28 mouse cellular contexts compared by ENCODE assay signal in genomic region chr13:6586009-6586408, GRCm38 (mm10). TPM values are rescaled to one million over a fixed set of nuclear protein-coding genes. Genes with fewer than 3 reads are reported as not detected.
DNase-seq lines count a peak whose midpoint lies in the region; ATAC-seq and TF ChIP-seq lines count a peak whose summit lies in the region.
"Had no signal": no experiment of that assay in that cellular context is flagged by ENCODE, and none has a peak within 500 bp of the region (broad histone marks: within the 10 kb centered on the region; RNA-seq: fewer than 3 reads in every experiment).

No protein-coding gene starts in this region.

- H3K36me3 ChIP-seq in forebrain, postnatal 0 days (ENCODE audit: insufficient read depth): peaks cover 32% of the 10 kb centered on the region
- H3K36me3 ChIP-seq in forebrain, embryonic 13.5 days (ENCODE audit: poor library complexity, severe bottlenecking): peaks cover 14% of the 10 kb centered on the region
- H3K36me3 ChIP-seq in kidney, postnatal 0 days (ENCODE audit: insufficient read depth, low read length): 0 out of 2 replicates have a peak, but pooled peaks cover 8% of the 10 kb centered on the region
- H3K36me3 ChIP-seq in E14TG2a.4 (ENCODE audit: insufficient read depth, low read length): peaks cover 100% of the 10 kb centered on the region

- no peak overlapping the region for H3K4me3 ChIP-seq in forebrain, postnatal 0 days (ENCODE audit: low read depth, low read length)
- no peak overlapping the region for H3K4me3 ChIP-seq in forebrain, embryonic 13.5 days
- H3K4me3 ChIP-seq in kidney, postnatal 0 days (replicated peaks; ENCODE audit: low read depth, low read length): no peak overlapping the region
- H3K4me3 ChIP-seq in E14TG2a.4 (replicated peaks; ENCODE audit: low read length): no peak overlapping the region
- H3K4me3 ChIP-seq: embryonic facial prominence, embryonic 12.5 days; forebrain, embryonic 10.5 days; liver, embryonic 15.5 days; lung, embryonic 15.5 days; midbrain, embryonic 10.5 days; midbrain, embryonic 15.5 days had no signal

- WGBS in forebrain, postnatal 0 days: 82% methylated on average over 9 of the region's 9 CpGs
- 79% methylated on average over 9 of the region's 9 CpGs for WGBS in forebrain, embryonic 13.5 days
- 56% methylated on average over 9 of the region's 9 CpGs for WGBS in kidney, postnatal 0 days

- no peak overlapping the region for H3K9ac ChIP-seq in forebrain, postnatal 0 days
- H3K9ac ChIP-seq in forebrain, embryonic 13.5 days: no peak overlapping the region
- no peak overlapping the region for H3K9ac ChIP-seq in kidney, postnatal 0 days (ENCODE audit: low read depth, low read length)
- H3K9ac ChIP-seq: embryonic facial prominence, embryonic 12.5 days; hindbrain, embryonic 14.5 days; liver, embryonic 15.5 days; lung, embryonic 15.5 days; midbrain, embryonic 15.5 days had no signal

- 0 out of 2 replicates have a peak, but pooled peaks have one; percentile 2 for TF ChIP-seq CTCF in forebrain, postnatal 0 days (IDR thresholded peaks at IDR 0.05; ENCODE audit: low read depth)
- TF ChIP-seq CTCF in kidney, postnatal 0 days (IDR thresholded peaks at IDR 0.05; ENCODE audit: low read depth): peak; percentile 28; the same call in 1 of the 2 replicates
- peak; percentile 19; the same call in 1 of the 2 replicates for TF ChIP-seq CTCF in E14TG2a.4 (conservative IDR thresholded peaks at IDR 0.05; ENCODE audit: low read length)

- no peak overlapping the region for H3K27ac ChIP-seq in forebrain, postnatal 0 days (ENCODE audit: low read depth, low read length)
- H3K27ac ChIP-seq in forebrain, embryonic 13.5 days: no peak overlapping the region
- H3K27ac ChIP-seq in kidney, postnatal 0 days: no peak overlapping the region
- H3K27ac ChIP-seq: embryonic facial prominence, embryonic 12.5 days; forebrain, embryonic 10.5 days; hindbrain, embryonic 14.5 days; liver, embryonic 15.5 days; lung, embryonic 15.5 days; midbrain, embryonic 10.5 days; midbrain, embryonic 15.5 days had no signal

- no peak overlapping the region for H3K4me2 ChIP-seq in forebrain, postnatal 0 days (ENCODE audit: low read depth)
- H3K4me2 ChIP-seq in forebrain, embryonic 13.5 days: no peak overlapping the region
- no peak overlapping the region for H3K4me2 ChIP-seq in kidney, postnatal 0 days (ENCODE audit: low read length)
- H3K4me2 ChIP-seq: embryonic facial prominence, embryonic 12.5 days; heart, embryonic 11.5 days; hindbrain, embryonic 14.5 days; liver, embryonic 15.5 days; lung, embryonic 15.5 days; midbrain, embryonic 15.5 days had no signal

- no peaks in the 10 kb centered on the region for H3K9me3 ChIP-seq in forebrain, postnatal 0 days (ENCODE audit: low read length)
- H3K9me3 ChIP-seq in forebrain, embryonic 13.5 days (replicated peaks): no peaks in the 10 kb centered on the region
- no peaks in the 10 kb centered on the region for H3K9me3 ChIP-seq in kidney, postnatal 0 days (replicated peaks; ENCODE audit: low read length)
- no peaks in the 10 kb centered on the region for H3K9me3 ChIP-seq in E14TG2a.4 (ENCODE audit: low read length)
- H3K9me3 ChIP-seq: embryonic facial prominence, embryonic 12.5 days; forebrain, embryonic 10.5 days; liver, embryonic 15.5 days; lung, embryonic 15.5 days; midbrain, embryonic 10.5 days; midbrain, embryonic 15.5 days had no signal

- no peaks in the 10 kb centered on the region for H3K4me1 ChIP-seq in forebrain, postnatal 0 days (ENCODE audit: insufficient read depth)
- no peaks in the 10 kb centered on the region for H3K4me1 ChIP-seq in forebrain, embryonic 13.5 days
- H3K4me1 ChIP-seq in kidney, postnatal 0 days (replicated peaks; ENCODE audit: insufficient read depth, low read length): no peaks in the 10 kb centered on the region
- H3K4me1 ChIP-seq in E14TG2a.4 (replicated peaks; ENCODE audit: low read depth, low read length): peaks cover 13% of the 10 kb centered on the region
- H3K4me1 ChIP-seq: embryonic facial prominence, embryonic 12.5 days; forebrain, embryonic 10.5 days; liver, embryonic 15.5 days; lung, embryonic 15.5 days; midbrain, embryonic 10.5 days; midbrain, embryonic 15.5 days had no signal

- DNase-seq in forebrain, postnatal 0 days: no peak
- peak; percentile 56 for DNase-seq in kidney, postnatal 0 days (ENCODE audit: low spot score)
- DNase-seq in kidney, postnatal 10 days: no peak
- peak; percentile 27 for DNase-seq in R1 (ENCODE audit: low read depth, low spot score)
- DNase-seq in right cerebral cortex, adult 18-20 months: no peak
- no peak for DNase-seq in embryo, embryonic 9.5 days (ENCODE audit: extremely low spot score)
- DNase-seq: adrenal gland, postnatal 10 days; cerebellum, adult 11 months; cerebellum, postnatal 14 days; gastrocnemius, postnatal 14 days; heart, postnatal 4 days; kidney, adult 18-20 months; kidney, postnatal 14 days; left cerebral cortex, postnatal 4 days; right cerebral cortex, postnatal 4 days; thymus, adult 2 months; thymus, postnatal 36 days had no signal

- no peak for ATAC-seq in forebrain, postnatal 0 days
- ATAC-seq in forebrain, embryonic 13.5 days: no peak
- no peak for ATAC-seq in kidney, postnatal 0 days (replicated peaks; ENCODE audit: low FRiP score, low read depth)
- ATAC-seq: forebrain, embryonic 16.5 days; midbrain, embryonic 15.5 days had no signal

- no peaks in the 10 kb centered on the region for H3K27me3 ChIP-seq in forebrain, postnatal 0 days (ENCODE audit: insufficient read depth, low read length)
- no peaks in the 10 kb centered on the region for H3K27me3 ChIP-seq in forebrain, embryonic 13.5 days
- no peaks in the 10 kb centered on the region for H3K27me3 ChIP-seq in kidney, postnatal 0 days (ENCODE audit: insufficient read depth, low read length)
- H3K27me3 ChIP-seq in E14TG2a.4 (ENCODE audit: insufficient read depth, low read length): no peaks in the 10 kb centered on the region
- H3K27me3 ChIP-seq: embryonic facial prominence, embryonic 12.5 days; liver, embryonic 15.5 days; lung, embryonic 15.5 days; midbrain, embryonic 15.5 days had no signal

RNA-seq across cellular contexts. Expression of gene Pitrm1, which starts 38.1 kb away (rescaled TPM):
- total RNA-seq in forebrain, postnatal 0 days (2014; rRNA removed): 38.7 and 60.9 TPM in 2 replicates
- polyA plus RNA-seq in forebrain, postnatal 0 days (2015; fragmentation: Nextera tagmentation; extraction: Ambion mirVana): 24.7 and 30.0 TPM in 2 replicates
- 58.3 and 64.3 TPM in 2 replicates for polyA plus RNA-seq in forebrain, embryonic 13.5 days (2015; fragmentation: Nextera tagmentation; extraction: Ambion mirVana)
- 60.1 and 60.5 TPM in 2 replicates for polyA plus RNA-seq in kidney, postnatal 0 days (2015; fragmentation: Nextera tagmentation; extraction: Ambion mirVana)

Comparison
In these comparisons a context has a peak if more than half of its experiments do, and no peak if none do; other contexts are left out.
1. DNase-seq: peak in kidney, postnatal 0 days (single experiment) and R1 (single experiment); none in forebrain, postnatal 0 days (single experiment), kidney, postnatal 10 days (single experiment), right cerebral cortex, adult 18-20 months (single experiment) and embryo, embryonic 9.5 days (single experiment).
2. Peak in every context shown above with its lines, with median percentiles within 50 percentile points of each other: CTCF ChIP-seq.